Mouse (Mus musculus): Measurements from ENCODE around the gene Gm5737. TPM values are rescaled to one million over a fixed set of nuclear protein-coding genes. Genes with fewer than 3 reads are reported as not detected.

Gene Gm5737
- polyA plus RNA-seq, 1 experiment from 2014 or later, result not detected

GRCm38 (mm10) chr7:120842345-120843036 lies 30.3 kb downstream of the Gm5737 start, which contains the start of gene Eef2k:
TSS of gene Eef2k (plus strand) at chr7:120842831.
- peak; percentile 92 for DNase-seq (ENCODE audit: low spot score)

DNA sequence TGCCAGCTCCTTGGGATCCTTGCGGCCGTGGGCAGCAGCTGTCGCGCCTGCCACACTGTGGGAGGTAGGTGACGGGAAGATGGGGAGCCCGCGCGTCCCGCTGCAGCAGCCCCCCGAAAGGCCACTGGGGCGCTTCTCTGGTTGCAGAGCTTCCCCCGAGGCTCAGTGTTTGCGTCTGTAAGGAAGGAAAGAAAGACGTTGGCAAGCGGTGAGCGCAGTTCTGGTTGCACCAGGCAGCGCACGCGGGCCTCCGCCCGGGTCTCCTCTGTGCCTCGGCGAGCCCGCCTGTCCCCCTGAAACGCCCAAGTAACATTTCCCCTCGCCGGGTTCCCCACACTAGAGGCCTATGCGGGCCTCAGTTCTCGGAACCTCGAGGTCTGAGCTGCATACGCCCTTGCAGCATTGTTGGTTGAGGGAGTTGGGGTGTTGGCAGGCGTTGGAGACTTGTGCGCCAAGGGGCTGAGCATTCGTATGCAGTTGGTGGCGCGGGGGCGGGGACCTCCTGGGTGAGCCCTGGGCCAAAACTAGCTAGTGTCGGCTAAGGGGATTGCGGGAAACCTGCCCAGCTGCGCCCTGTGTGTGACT lies 31.0 kb downstream of the Gm5737 start:
- peak; percentile 82 for DNase-seq (ENCODE audit: low spot score)

- DNase-seq (ENCODE audit: low spot score), result no peak
Observed at GRCm38 (mm10) chr7:120843852-120844435, 31.8 kb downstream of the Gm5737 start.

DNA sequence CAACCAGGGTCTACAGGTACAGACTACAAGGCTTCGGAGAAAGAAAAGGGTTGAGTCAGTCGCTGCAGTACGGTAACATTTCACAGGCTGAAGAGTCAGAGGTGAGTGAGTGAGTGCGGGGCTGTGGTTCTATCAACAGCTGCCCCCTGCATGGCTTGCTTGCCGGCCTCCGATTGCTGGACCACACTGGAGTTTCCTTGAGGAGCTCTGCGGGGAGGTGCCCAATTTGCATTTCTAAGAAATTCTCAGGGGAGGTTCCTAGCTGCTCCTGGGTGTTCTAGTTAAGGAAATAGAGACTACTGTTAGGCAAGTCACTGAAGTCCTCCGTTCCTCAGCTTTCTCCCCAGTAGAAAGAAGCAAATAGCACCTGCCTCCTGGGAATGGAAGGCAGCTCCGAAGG lies 32.5 kb downstream of the Gm5737 start:
- no peak for DNase-seq (ENCODE audit: low spot score)

- no peak for DNase-seq (ENCODE audit: low spot score)
Observed at GRCm38 (mm10) chr7:120848831-120849512, 36.8 kb downstream of the Gm5737 start.

- DNase-seq (ENCODE audit: low spot score), result no peak
Observed at GRCm38 (mm10) chr7:120850165-120850564, 38.0 kb downstream of the Gm5737 start.

DNA sequence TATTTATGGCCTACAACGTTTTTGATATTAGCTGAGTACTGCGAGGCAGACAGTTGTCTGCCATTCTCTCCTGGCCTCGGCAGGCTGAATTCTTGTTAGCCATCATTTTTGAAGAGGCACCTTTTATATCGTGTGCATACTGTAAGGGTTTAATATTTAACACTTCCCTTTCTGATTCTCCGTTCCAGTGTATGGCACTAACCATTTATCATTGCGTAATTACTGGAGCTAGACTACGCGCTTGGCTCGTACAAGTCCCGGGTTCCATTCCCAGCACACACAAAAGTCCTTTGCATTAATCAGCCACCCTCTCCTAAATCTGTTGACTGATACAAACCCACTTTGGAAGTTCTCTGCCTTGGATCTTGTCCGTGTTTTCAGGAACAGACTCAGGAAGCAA lies 47.7 kb downstream of the Gm5737 start:
- no peak for DNase-seq (ENCODE audit: low spot score)

DNA sequence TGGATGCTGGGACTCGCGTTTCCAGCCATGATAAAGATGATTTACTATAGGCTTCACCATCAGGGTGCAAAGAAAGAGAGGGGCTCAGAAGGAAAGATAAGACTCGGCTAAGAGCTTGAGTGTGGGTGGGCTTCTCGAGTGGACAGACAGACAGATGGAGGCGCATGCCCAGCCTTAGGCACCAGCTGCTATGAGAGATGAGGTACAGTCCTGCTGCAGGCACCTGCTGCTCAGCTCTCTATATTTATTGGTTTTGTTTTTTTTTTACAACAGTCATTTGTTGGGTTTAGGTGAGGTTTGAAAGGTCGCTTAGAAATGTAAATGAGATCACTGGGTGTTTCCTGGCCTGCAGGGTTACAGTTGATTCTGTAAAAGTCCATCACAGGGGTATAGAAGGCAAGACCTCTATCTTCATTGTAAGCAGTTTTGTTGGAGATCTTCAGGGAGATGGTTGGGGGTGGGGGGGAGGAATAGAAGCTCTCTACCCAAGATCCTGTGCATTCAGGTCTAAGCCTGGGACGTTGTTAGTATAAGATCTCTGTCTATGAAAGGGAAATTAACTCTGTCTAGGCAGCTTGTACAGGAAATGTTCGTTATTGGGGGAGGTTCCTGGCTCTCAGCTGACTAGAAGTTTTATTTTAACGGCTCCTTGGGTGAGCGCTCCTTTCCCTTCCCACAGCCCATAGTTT lies 48.8 kb downstream of the Gm5737 start:
- peak; percentile 58 for DNase-seq (ENCODE audit: low spot score)

DNA sequence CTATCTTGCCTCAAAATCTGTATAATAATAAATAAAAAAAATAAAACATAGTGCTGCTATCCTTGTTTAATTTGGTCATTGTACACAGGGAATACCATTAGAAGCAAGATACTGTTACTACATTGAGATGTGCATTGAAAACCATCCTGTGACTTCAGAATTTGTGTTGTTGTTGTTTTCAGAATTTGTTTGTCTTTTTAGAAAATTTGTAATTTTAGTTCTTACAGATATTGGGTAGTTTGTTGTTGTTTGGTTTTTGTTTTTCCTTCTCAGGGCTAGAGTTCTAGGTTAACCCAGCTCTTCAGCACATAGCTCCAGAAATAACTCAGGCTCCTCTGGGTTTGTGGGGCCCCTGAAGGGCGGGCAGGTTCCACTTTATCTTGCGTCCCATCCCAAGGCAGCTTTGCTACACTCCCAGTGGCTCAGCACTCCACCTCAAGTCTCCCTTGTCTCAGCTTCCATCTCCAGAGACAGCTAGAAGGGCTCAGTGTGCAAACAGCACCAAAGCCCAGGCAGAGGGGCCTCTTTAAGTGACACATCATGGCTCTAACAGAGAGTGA lies 49.4 kb downstream of the Gm5737 start:
- no peak for DNase-seq (ENCODE audit: low spot score)

GRCm38 (mm10) chr7:120862196-120862595 lies 50.0 kb downstream of the Gm5737 start:
- no peak for DNase-seq (ENCODE audit: low spot score)

DNA sequence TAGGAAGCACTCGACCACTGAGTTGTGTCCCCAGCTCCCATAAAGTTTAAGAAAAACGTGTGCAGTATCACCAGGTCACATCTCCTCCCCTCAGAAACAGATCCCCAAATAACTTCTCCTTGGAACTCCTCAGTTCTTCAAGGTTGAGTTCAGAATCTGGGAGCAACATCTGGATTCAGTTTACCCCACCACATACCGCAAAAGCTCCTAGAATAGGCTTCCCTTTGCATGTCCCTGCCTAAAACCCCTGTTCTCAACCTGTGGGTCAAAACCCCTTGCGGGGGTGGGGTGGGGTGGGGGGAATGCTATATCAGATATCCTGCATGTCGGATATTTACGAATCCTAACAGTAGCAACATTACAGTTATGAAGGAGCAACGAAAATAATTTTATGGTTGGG lies 50.5 kb downstream of the Gm5737 start:
- DNase-seq (ENCODE audit: low spot score), result no peak

DNA sequence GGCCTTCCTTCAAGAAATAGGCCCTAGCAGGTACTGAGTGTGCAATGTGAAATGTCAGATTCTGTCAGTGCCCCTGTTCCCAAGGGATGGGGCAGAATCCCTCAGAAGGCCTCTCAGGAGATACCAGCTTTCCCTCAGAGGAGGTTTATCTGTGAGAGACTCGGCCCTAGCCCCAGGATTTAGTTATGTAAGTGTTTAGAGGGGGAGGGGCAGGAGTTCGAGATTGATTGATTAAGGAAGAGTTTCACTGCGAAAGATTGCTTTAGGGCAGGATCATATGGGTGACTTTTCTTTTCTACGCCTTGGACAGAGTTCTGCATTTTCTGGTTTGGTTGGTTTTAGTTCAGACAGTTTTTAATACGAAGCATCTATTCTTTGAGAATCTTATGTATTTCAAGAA lies 51.3 kb downstream of the Gm5737 start:
- no peak for DNase-seq (ENCODE audit: low spot score)

GRCm38 (mm10) chr7:120865100-120865499 lies 52.9 kb downstream of the Gm5737 start:
- no peak for DNase-seq (ENCODE audit: low spot score)

- DNase-seq (ENCODE audit: low spot score), result no peak
Observed at GRCm38 (mm10) chr7:120865832-120866231, 53.7 kb downstream of the Gm5737 start.

- no peak for DNase-seq (ENCODE audit: low spot score)
Observed at GRCm38 (mm10) chr7:120866684-120867083, 54.5 kb downstream of the Gm5737 start.

GRCm38 (mm10) chr7:120867720-120868119 lies 55.6 kb downstream of the Gm5737 start:
- no peak for DNase-seq (ENCODE audit: low spot score)

DNA sequence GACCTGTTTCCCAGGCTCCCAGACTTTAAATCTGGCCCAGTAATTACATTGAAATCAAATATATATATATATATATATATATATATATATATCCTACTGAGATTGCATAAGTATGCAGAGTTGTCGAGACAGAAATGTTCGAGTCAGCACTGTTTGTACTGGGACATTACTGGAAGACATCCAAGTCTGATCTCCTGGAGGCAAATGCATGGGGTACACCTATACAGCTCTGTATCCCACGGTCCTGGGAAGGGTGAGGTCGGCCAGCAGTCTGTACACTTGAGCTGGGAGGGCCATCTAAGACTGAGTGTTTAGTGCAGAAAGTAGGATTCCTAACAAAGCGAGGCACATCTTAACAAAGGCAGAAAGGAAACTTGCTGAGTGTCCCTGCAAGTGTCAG lies 57.7 kb downstream of the Gm5737 start:
- DNase-seq (ENCODE audit: low spot score), result no peak

GRCm38 (mm10) chr7:120870431-120871008 lies 58.4 kb downstream of the Gm5737 start:
- DNase-seq (ENCODE audit: low spot score), result no peak

DNA sequence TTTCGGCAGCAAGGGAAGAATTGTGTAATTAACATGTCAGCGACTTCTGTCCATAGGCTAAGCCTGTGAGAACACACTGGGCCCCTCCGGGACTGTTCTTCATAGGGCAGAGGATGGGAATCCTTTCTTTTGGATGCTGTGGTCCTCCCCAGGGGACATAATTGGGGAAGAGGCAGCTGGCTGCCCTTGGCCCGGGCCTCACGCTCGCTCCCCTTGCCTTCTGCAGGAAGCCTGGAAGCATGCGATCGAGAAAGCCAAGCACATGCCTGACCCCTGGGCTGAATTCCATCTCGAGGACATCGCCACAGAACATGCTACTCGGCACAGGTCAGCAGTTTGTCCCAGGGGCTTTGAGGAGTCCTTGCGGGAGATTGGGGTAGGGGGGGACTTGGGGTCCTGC lies 60.9 kb downstream of the Gm5737 start:
- no peak for DNase-seq (ENCODE audit: low spot score)

DNA sequence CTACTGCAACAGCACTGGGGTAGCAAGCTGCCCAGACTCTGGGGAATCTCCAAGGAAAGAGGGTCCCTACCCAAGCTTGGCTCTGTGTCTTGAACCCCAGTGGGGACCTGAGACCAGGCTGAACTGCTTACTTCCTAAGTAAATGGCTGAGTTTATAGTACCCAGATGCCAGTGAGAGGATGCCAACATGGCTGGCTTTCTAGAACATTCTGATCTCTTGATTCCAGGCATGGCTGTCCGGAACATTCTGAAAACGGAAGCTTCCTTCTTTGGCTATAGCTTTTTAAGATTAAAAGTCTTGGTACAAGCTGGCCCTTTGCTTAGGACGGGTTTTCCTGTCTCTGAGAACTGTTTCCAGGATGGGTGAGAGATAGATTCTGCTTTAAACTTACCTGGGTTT lies 61.9 kb downstream of the Gm5737 start:
- no peak for DNase-seq (ENCODE audit: low spot score)

Data from thymus, postnatal 0 days (tissue).